Mouse (Mus musculus): ENCODE data around the gene 1520401A03Rik.

The 1520401A03Rik gene

DNA sequence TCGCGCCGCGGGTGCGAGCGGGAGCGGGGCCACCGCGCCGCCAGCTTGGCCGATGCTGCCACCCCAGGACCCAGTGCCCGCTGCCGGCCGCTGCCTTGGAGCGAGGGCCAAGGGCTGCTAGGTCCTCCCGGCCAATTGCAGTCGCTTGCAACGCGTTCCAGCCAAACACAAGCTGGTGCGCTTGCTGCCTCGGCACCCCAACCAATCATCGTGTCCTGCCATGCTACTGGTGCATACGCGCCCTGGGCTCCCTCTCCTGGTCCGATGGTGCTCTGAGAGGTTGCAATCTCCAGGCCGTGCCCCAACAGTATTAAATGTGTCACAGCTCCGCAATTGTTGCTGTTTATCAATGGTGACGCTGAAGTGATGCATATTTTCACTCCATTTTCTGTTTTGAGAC, 22.5 kb downstream of the 1520401A03Rik start:
- peak; percentile 93 for DNase-seq (ENCODE audit: low spot score)

- peak; percentile 28 for DNase-seq (ENCODE audit: low spot score)
These were observed 23.2 kb downstream of the 1520401A03Rik start for GRCm38 (mm10) chr17:23699131-23700077.

DNA sequence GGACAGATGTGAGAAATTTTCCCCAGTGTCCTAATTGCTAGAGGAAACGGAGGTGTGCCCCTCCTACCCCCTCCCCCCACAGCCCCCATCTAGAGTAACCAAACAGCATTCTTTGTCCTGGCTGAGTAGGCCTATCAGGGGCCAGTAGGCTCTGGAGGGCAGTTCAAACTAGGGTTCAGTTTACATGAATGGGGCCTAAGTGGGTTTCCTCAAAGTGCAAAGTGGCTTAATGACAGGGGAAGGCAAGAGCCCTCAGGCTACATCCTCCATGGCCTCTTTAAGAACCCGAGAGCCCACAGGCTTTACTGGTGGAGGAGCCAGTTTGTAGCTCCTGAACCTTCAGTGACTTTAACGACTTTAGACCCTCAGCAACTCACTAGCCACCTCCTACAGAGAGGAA, 26.8 kb downstream of the 1520401A03Rik start:
- DNase-seq (ENCODE audit: low spot score), result peak; percentile 60

- DNase-seq (ENCODE audit: low spot score), result no peak
These were observed 28.1 kb downstream of the 1520401A03Rik start for GRCm38 (mm10) chr17:23694491-23694890.

DNA sequence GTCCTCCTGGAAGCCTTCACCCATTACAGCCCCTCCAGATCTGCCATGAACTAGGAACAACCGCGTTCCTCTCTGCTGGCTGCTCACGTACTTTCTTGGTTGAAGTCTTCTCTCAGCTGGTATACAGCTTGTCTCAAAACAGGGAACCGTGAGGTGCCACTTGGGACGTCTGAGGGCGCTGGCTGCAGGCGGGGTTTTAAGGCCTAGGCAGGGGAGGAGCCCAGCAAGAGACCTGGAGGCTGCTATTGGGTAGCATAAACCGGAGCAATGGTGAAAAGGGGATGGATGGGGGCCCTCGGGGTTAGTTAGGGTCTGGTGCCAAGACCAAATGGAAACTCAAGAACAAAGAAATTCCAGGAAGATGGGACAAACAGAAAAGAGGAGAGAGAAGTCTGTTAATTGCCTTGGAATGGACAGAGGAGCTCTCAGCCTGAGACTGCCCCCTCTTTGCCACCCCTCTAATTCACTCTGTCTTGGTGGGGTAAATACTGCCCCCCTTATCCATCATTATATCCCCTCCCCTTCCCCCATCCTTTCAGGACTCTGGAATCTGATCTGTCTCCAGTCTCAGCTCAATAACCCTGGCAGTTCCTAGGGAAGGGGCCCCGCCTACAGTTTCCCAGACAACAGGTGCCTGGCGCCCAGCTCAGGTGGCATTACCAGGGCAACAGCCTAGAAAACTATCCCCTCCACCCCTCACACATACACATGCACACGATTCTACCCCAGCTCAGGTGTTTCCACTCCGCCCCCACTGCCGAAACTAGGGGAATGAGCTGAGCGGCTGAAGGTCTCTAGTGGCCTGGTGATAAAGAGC, 38.5 kb downstream of the 1520401A03Rik start, which contains the start of gene Cldn9:
Gene Cldn9 (minus strand): TSS at position 171 of the 817 bp plus-strand sequence.
- DNase-seq (ENCODE audit: low spot score), result no peak

DNA sequence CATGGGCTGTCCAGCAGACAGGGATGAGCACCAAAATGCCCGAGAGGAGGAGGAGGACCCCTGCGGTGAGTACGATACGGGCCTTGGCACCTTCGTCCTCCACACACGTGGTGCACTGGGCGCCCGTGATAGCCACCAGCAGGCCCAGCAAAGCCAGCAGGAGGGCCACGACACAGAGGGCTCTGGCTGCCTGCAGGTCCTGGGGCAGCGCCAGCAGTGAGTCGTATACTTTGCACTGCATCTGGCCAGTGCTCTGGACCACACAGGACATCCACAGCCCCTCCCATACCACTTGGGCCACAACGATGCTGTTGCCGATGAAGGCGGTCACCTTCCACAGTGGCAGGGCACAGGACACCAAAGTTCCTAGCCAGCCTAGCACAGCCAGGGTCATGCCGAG, 39.4 kb downstream of the 1520401A03Rik start:
- no peak for DNase-seq (ENCODE audit: low spot score)

DNA sequence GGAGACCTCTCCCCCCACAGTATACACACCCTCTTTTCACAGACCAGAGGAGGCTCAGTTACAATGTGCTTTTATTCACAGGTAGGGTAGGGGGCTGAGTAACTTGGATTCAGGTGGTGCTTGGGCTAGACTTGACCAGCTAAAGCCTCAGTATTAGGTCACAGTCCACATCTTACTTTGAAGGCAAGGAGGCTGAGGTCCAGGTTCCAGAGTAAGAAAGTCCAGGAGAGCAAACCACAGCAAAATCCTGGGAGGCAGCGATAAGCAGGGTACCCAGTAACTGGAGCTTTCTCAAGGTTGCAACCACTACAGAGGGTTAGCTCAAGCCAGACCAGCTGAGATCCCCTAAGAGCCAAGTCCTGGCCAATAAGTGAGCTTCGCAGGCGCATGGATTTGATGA, 40.1 kb downstream of the 1520401A03Rik start:
- DNase-seq (ENCODE audit: low spot score), result no peak

GRCm38 (mm10) chr17:23682092-23682491, 40.5 kb downstream of the 1520401A03Rik start:
- DNase-seq (ENCODE audit: low spot score), result no peak

GRCm38 (mm10) chr17:23681086-23681485, 41.5 kb downstream of the 1520401A03Rik start:
- no peak for DNase-seq (ENCODE audit: low spot score)

DNA sequence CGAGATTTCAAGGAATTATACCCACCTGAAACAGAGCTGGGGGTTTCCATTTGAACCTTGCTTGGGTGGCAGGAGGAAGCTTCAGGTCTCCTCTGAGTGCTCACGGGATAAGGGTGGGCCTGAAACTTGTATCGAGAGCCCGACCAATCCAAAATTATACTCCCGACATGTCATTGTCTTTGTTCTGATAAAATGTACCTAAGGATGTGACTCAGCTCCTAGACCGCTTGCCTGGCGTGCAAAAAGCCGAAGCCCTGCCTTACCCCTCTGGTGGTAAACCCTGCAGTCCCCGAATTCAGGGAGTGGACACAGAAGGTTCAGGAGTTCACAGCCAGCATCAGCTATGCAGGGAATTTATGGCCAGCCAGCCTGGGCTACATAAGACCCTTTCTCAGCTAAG, 42.2 kb downstream of the 1520401A03Rik start:
- DNase-seq (ENCODE audit: low spot score), result no peak

DNA sequence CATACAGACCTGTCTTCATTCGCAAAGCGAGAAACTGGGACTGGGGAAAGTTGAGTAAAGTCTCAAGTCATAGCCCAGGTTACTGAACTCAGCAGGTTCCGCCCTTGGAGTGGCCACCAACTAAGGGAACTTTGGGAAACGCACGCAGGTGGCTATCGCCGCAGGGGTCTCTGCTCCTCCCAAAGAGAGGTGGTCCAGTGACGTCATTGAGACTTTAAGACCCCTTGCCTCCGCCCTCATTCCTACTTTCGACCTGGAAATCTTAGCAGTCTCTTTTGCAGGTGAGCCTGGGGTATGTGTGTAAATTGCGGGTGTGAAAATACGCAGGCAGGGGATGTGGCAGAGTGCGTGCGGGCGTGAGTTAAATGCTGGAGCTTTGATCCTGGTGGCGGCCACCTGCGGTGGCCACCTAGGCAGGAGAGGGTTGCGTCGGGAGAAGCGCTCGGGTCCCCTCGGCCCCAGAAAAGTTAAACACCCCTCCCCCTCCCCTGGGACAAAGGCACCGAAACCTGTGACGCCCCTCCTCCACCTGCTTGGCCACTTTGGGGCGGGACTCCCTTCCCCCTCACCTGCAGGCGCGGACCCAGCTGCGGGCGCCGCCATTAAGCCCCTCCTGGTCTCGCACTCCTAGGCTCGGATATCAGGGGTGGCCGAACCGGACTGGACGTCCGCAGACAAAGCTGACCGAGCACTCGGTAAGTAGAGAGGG, 43.3 kb downstream of the 1520401A03Rik start, which contains the start of gene Cldn6:
Gene Cldn6 (plus strand): TSS at position 123 of the 709 bp plus-strand sequence.
- DNase-seq (ENCODE audit: low spot score), result no peak

GRCm38 (mm10) chr17:23677236-23677679, 45.3 kb downstream of the 1520401A03Rik start, which contains the start of gene Tnfrsf12a:
Gene Tnfrsf12a (minus strand): TSS chr17:23677468.
- DNase-seq (ENCODE audit: low spot score), result peak; percentile 90

- peak; percentile 62 for DNase-seq (ENCODE audit: low spot score)
These were observed 46.0 kb downstream of the 1520401A03Rik start for GRCm38 (mm10) chr17:23676473-23677031.

DNA sequence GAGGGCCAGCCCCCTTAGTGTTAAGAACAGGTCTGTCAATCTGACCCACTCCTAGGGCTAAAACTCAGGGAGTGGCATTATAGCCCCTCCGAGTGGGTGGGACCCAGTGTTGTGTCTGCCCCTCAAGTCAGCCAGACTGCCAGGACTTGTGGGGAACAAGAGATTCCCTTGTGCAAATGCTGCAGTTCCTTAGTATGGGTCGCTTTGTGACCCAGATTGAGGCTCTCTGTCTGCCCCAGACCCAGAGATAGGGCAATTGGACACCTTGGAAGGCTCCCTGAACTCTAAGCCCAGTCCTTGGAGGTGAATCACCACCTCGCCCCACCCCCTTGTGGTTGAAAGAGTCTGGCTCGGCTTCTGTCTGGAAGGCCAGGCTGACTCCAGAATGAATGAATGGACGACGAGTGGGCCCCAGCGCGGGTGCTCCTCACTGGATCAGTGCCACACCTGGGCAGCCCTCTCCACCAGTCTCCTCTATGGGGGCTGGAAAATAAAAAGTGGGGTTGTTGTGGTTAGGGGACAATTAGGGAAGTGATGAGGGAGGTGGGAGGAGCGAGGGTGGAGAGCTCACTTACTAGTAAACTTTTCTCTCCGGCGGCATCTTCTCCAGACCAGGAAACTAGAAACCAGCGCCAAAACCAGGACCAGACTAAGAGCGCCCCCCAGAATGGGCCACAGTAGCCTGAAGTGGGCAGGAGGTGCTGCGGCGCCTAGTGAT, 46.9 kb downstream of the 1520401A03Rik start:
- DNase-seq (ENCODE audit: low spot score), result peak; percentile 49

- DNase-seq (ENCODE audit: low spot score), result no peak
These were observed 47.5 kb downstream of the 1520401A03Rik start for GRCm38 (mm10) chr17:23675127-23675526.

- no peak for DNase-seq (ENCODE audit: low spot score)
These were observed 48.2 kb downstream of the 1520401A03Rik start for GRCm38 (mm10) chr17:23674271-23674952.

GRCm38 (mm10) chr17:23673424-23674073, 49.0 kb downstream of the 1520401A03Rik start, which contains the start of the genes Hcfc1r1 and Thoc6:
Gene Hcfc1r1 (plus strand): TSS chr17:23673596.
Gene Thoc6 (minus strand): TSS chr17:23673882.
- peak; percentile 96 for DNase-seq (ENCODE audit: low spot score)

- DNase-seq (ENCODE audit: low spot score), result no peak
These were observed 49.8 kb downstream of the 1520401A03Rik start for GRCm38 (mm10) chr17:23672761-23673160.

DNA sequence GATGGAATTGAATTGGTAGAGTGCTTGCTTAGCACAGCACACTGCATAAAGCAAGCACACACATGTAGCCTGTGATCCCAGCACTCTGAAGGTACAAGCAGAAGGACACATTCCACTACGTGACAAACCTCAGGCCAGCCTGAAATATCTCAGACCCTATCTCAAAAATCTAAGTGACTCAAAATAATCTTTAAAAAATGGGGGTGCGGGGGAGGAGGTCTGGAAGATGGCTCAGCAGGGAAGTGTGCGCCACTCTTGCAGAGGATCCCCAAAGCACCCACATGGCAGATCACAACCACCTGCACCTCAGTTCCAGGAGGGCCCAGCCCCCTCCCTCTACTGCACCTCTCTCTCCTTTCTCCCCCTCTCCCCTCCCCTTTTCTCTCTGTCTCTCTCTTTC, 51.1 kb downstream of the 1520401A03Rik start:
- DNase-seq (ENCODE audit: low spot score), result no peak
